Mouse (Mus musculus) kidney, adult 8-10 months (tissue): ENCODE data around the gene Elp4.

Source experiments
- DNase-seq, 2 experiments: peaks; one replicate each; pipeline ENCODE4 v3.0.0; 2022

Elp4 gene

GRCm38 (mm10) chr2:105804506-105804905, 99.9 kb downstream of the Elp4 start:
- no peak for DNase-seq

- no peak for DNase-seq
Measured at GRCm38 (mm10) chr2:105803427-105803826, 100.9 kb downstream of the Elp4 start.

GRCm38 (mm10) chr2:105802902-105803301, 101.5 kb downstream of the Elp4 start:
- DNase-seq: no peak

GRCm38 (mm10) chr2:105801536-105801935, 102.8 kb downstream of the Elp4 start:
- no peak for DNase-seq

- DNase-seq: peak; percentile 49 to 76
Measured at GRCm38 (mm10) chr2:105800694-105801093, 103.7 kb downstream of the Elp4 start.

- DNase-seq: peak in 1 of 2 experiments; percentile 22
Measured at GRCm38 (mm10) chr2:105799840-105800239, 104.5 kb downstream of the Elp4 start.

GRCm38 (mm10) chr2:105797842-105798241, 106.5 kb downstream of the Elp4 start:
- DNase-seq: peak in 1 of 2 experiments; percentile 18

- no peak for DNase-seq
Measured at GRCm38 (mm10) chr2:105796101-105796500, 108.3 kb downstream of the Elp4 start.

- DNase-seq: no peak
Measured at GRCm38 (mm10) chr2:105792339-105793120, 111.8 kb downstream of the Elp4 start.

GRCm38 (mm10) chr2:105789936-105790335, 114.4 kb downstream of the Elp4 start:
- no peak for DNase-seq

GRCm38 (mm10) chr2:105787726-105788125, 116.6 kb downstream of the Elp4 start:
- DNase-seq: no peak

- no peak for DNase-seq
Measured at GRCm38 (mm10) chr2:105786986-105787385, 117.4 kb downstream of the Elp4 start.

- DNase-seq: no peak
Measured at GRCm38 (mm10) chr2:105782885-105783284, 121.5 kb downstream of the Elp4 start.

- no peak for DNase-seq
Measured at GRCm38 (mm10) chr2:105780739-105781138, 123.6 kb downstream of the Elp4 start.

- DNase-seq: no peak
Measured at GRCm38 (mm10) chr2:105779320-105779891, 125.0 kb downstream of the Elp4 start.

- no peak for DNase-seq
Measured at GRCm38 (mm10) chr2:105771314-105771713, 133.1 kb downstream of the Elp4 start.

- no peak for DNase-seq
Measured at GRCm38 (mm10) chr2:105769747-105770328, 134.5 kb downstream of the Elp4 start.

- DNase-seq: no peak
Measured at GRCm38 (mm10) chr2:105753512-105753911, 150.9 kb downstream of the Elp4 start.

GRCm38 (mm10) chr2:105749111-105749510, 155.3 kb downstream of the Elp4 start:
- peak; percentile 6 to 8 for DNase-seq

GRCm38 (mm10) chr2:105746896-105747295, 157.5 kb downstream of the Elp4 start:
- no peak for DNase-seq

- no peak for DNase-seq
Measured at GRCm38 (mm10) chr2:105736166-105736565, 168.2 kb downstream of the Elp4 start.

GRCm38 (mm10) chr2:105730704-105731103, 173.7 kb downstream of the Elp4 start:
- no peak for DNase-seq

- DNase-seq: no peak
Measured at GRCm38 (mm10) chr2:105726657-105727056, 177.7 kb downstream of the Elp4 start.
